Mouse (Mus musculus) kidney, adult 9 months (tissue): ENCODE measurements around the gene Islr.

Experiments used
- DNase-seq: peaks from one replicate; pipeline ENCODE4 v3.0.0; 2022

Gene Islr

GRCm38 (mm10) chr9:58150733-58151361 is 53.3 kb downstream of the Islr start:
- peak; percentile 15 for DNase-seq

- DNase-seq: no peak
Measured at GRCm38 (mm10) chr9:58148806-58149205, 55.3 kb downstream of the Islr start.

- no peak for DNase-seq
Measured at GRCm38 (mm10) chr9:58145417-58145816, 58.7 kb downstream of the Islr start.

GRCm38 (mm10) chr9:58144664-58145063 is 59.4 kb downstream of the Islr start:
- DNase-seq: no peak

GRCm38 (mm10) chr9:58143419-58143818 is 60.7 kb downstream of the Islr start:
- DNase-seq: no peak

GRCm38 (mm10) chr9:58139947-58140346 is 64.2 kb downstream of the Islr start:
- peak; percentile 38 for DNase-seq

GRCm38 (mm10) chr9:58135921-58136321 is 68.2 kb downstream of the Islr start:
- DNase-seq: no peak

- DNase-seq: no peak
Measured at GRCm38 (mm10) chr9:58134906-58135305, 69.2 kb downstream of the Islr start.

GRCm38 (mm10) chr9:58133893-58134884 is 69.9 kb downstream of the Islr start:
- no peak for DNase-seq

GRCm38 (mm10) chr9:58131735-58132134 is 72.4 kb downstream of the Islr start:
- DNase-seq: peak; percentile 30

- DNase-seq: peak; percentile 68
Measured at GRCm38 (mm10) chr9:58130909-58131308, 73.2 kb downstream of the Islr start.

- no peak for DNase-seq
Measured at GRCm38 (mm10) chr9:58129508-58129907, 74.6 kb downstream of the Islr start.

- no peak for DNase-seq
Measured at GRCm38 (mm10) chr9:58128926-58129413, 75.1 kb downstream of the Islr start.

GRCm38 (mm10) chr9:58125811-58126210 is 78.3 kb downstream of the Islr start:
- no peak for DNase-seq

- DNase-seq: peak; percentile 19
Measured at GRCm38 (mm10) chr9:58125085-58125484, 79.0 kb downstream of the Islr start.

- no peak for DNase-seq
Measured at GRCm38 (mm10) chr9:58118671-58119070, 85.4 kb downstream of the Islr start, which contains the start of gene Ccdc33. Gene Ccdc33 (minus strand): TSS chr9:58118823.

- no peak for DNase-seq
Measured at GRCm38 (mm10) chr9:58116024-58116651, 88.0 kb downstream of the Islr start.

- DNase-seq: no peak
Measured at GRCm38 (mm10) chr9:58115297-58115925, 88.7 kb downstream of the Islr start.

GRCm38 (mm10) chr9:58114019-58114418 is 90.1 kb downstream of the Islr start:
- no peak for DNase-seq

GRCm38 (mm10) chr9:58113279-58113884 is 90.7 kb downstream of the Islr start:
- DNase-seq: peak; percentile 16

GRCm38 (mm10) chr9:58112866-58113278 is 91.2 kb downstream of the Islr start:
- peak; percentile 3 for DNase-seq

GRCm38 (mm10) chr9:58112321-58112751 is 91.8 kb downstream of the Islr start:
- no peak for DNase-seq
